ENCODE assay signal across 31 mouse cellular contexts in the genomic region with DNA sequence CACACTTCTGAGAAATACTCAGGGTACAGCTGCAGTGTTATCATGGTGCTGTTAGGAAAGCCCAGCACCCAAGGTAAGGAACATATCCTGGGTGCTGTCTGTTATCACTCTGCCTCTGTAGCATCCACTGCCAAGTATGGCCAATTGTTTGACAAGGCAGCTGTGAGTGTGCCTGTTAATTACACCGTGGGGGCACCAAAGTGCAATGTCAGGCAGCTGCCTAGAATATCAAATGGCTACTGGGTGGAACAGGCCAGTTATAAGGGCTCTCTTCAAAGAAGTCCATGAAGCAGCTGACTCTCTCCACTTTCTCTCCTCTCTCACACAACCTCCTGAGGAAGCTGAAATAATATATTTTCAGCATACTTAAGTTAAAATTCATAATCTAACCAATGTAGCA.
DNase-seq lines count a peak whose midpoint lies in the region; ATAC-seq and TF ChIP-seq lines count a peak whose summit lies in the region.
"Had no signal": no experiment of that assay in that cellular context is flagged by ENCODE, and none has a peak within 500 bp of the region (broad histone marks: within the 10 kb centered on the region; RNA-seq: fewer than 3 reads in every experiment).

No protein-coding gene starts in this region.

- TF ChIP-seq CTCF in lung, postnatal 0 days (IDR thresholded peaks at IDR 0.05), result no peak

- TF ChIP-seq EP300 in lung, postnatal 0 days (IDR thresholded peaks at IDR 0.05), result no peak

- no peaks in the 10 kb centered on the region for H3K9me3 ChIP-seq in hindbrain, embryonic 11.5 days (ENCODE audit: control insufficient read depth, low read length)
- H3K9me3 ChIP-seq in hindbrain, embryonic 14.5 days (ENCODE audit: control insufficient read depth, low read length), result no peaks in the 10 kb centered on the region
- H3K9me3 ChIP-seq in midbrain, embryonic 12.5 days, result no peaks in the 10 kb centered on the region
- no peaks in the 10 kb centered on the region for H3K9me3 ChIP-seq in midbrain, embryonic 15.5 days
- no peaks in the 10 kb centered on the region for H3K9me3 ChIP-seq in neural tube, embryonic 14.5 days (ENCODE audit: control insufficient read depth, low read length)
- no peaks in the 10 kb centered on the region for H3K9me3 ChIP-seq in lung, postnatal 0 days (ENCODE audit: low read length)
- H3K9me3 ChIP-seq: embryonic facial prominence, embryonic 15.5 days; forebrain, embryonic 12.5 days; heart, embryonic 13.5 days; hindbrain, embryonic 10.5 days; intestine, embryonic 15.5 days; limb, embryonic 12.5 days; liver, embryonic 12.5 days; neural tube, embryonic 13.5 days had no signal

- no peak overlapping the region for H3K4me2 ChIP-seq in hindbrain, embryonic 11.5 days (replicated peaks; ENCODE audit: low read depth, low read length)
- H3K4me2 ChIP-seq in hindbrain, embryonic 14.5 days (replicated peaks), result no peak overlapping the region
- no peak overlapping the region for H3K4me2 ChIP-seq in midbrain, embryonic 12.5 days (replicated peaks)
- H3K4me2 ChIP-seq in midbrain, embryonic 15.5 days, result no peak overlapping the region
- H3K4me2 ChIP-seq in neural tube, embryonic 14.5 days (ENCODE audit: low read depth, low read length), result no peak overlapping the region
- no peak overlapping the region for H3K4me2 ChIP-seq in lung, postnatal 0 days (replicated peaks; ENCODE audit: low read depth, low read length)
- H3K4me2 ChIP-seq: embryonic facial prominence, embryonic 15.5 days; forebrain, embryonic 12.5 days; heart, embryonic 13.5 days; intestine, embryonic 15.5 days; limb, embryonic 12.5 days; liver, embryonic 12.5 days; neural tube, embryonic 13.5 days had no signal

- peak; percentile 3 for DNase-seq in hindbrain, embryonic 11.5 days (ENCODE audit: low spot score)
- DNase-seq in hindbrain, embryonic 14.5 days (ENCODE audit: low spot score), result no peak
- peak; percentile 7 for DNase-seq in embryo, embryonic 10.5 days (ENCODE audit: low spot score)
- DNase-seq in lung, postnatal 0 days (ENCODE audit: low spot score), result no peak
- DNase-seq: adrenal gland, postnatal 14 days; cerebellum, adult 11-12 months; cerebellum, postnatal 10 days; forebrain, postnatal 0 days; gastrocnemius, postnatal 10 days; heart, postnatal 14 days; kidney, adult 2 months; kidney, postnatal 14 days; liver, postnatal 0 days; lung, postnatal 10 days; retina, postnatal 1 day; right cerebral cortex, postnatal 14 days; thymus, postnatal 4 days had no signal

- 35% methylated on average over 1 of the region's 1 CpGs for WGBS in hindbrain, embryonic 11.5 days
- 23% methylated on average over 1 of the region's 1 CpGs for WGBS in hindbrain, embryonic 14.5 days
- 13% methylated on average over 1 of the region's 1 CpGs for WGBS in midbrain, embryonic 12.5 days
- WGBS in midbrain, embryonic 15.5 days, result 13% methylated on average over 1 of the region's 1 CpGs
- WGBS in neural tube, embryonic 14.5 days, result 14% methylated on average over 1 of the region's 1 CpGs
- WGBS in lung, postnatal 0 days, result 13% methylated on average over 1 of the region's 1 CpGs

- no peak overlapping the region for H3K9ac ChIP-seq in hindbrain, embryonic 11.5 days (ENCODE audit: low read depth, low read length)
- H3K9ac ChIP-seq in hindbrain, embryonic 14.5 days, result no peak overlapping the region
- no peak overlapping the region for H3K9ac ChIP-seq in midbrain, embryonic 12.5 days (replicated peaks)
- no peak overlapping the region for H3K9ac ChIP-seq in midbrain, embryonic 15.5 days
- no peak overlapping the region for H3K9ac ChIP-seq in neural tube, embryonic 14.5 days (replicated peaks; ENCODE audit: low read depth, low read length)
- H3K9ac ChIP-seq in lung, postnatal 0 days (replicated peaks; ENCODE audit: low read depth), result no peak overlapping the region
- H3K9ac ChIP-seq: embryonic facial prominence, embryonic 15.5 days; forebrain, embryonic 12.5 days; forebrain, postnatal 0 days; heart, embryonic 13.5 days; intestine, embryonic 15.5 days; limb, embryonic 12.5 days; liver, embryonic 12.5 days; liver, postnatal 0 days; neural tube, embryonic 13.5 days had no signal

- H3K36me3 ChIP-seq in hindbrain, embryonic 11.5 days (ENCODE audit: control insufficient read depth, insufficient read depth, low read length), result no peaks in the 10 kb centered on the region
- H3K36me3 ChIP-seq in hindbrain, embryonic 14.5 days (replicated peaks; ENCODE audit: control insufficient read depth, insufficient read depth), result no peaks in the 10 kb centered on the region
- H3K36me3 ChIP-seq in midbrain, embryonic 12.5 days, result no peaks in the 10 kb centered on the region
- no peaks in the 10 kb centered on the region for H3K36me3 ChIP-seq in midbrain, embryonic 15.5 days (replicated peaks)
- H3K36me3 ChIP-seq in neural tube, embryonic 14.5 days (ENCODE audit: control insufficient read depth, insufficient read depth, low read length), result no peaks in the 10 kb centered on the region
- no peaks in the 10 kb centered on the region for H3K36me3 ChIP-seq in lung, postnatal 0 days (ENCODE audit: insufficient read depth, low read length)
- H3K36me3 ChIP-seq: embryonic facial prominence, embryonic 15.5 days; forebrain, embryonic 12.5 days; heart, embryonic 13.5 days; hindbrain, embryonic 10.5 days; intestine, embryonic 15.5 days; limb, embryonic 12.5 days; liver, embryonic 12.5 days; neural tube, embryonic 13.5 days had no signal

- H3K27ac ChIP-seq in hindbrain, embryonic 11.5 days (ENCODE audit: low read depth, low read length), result no peak overlapping the region
- no peak overlapping the region for H3K27ac ChIP-seq in hindbrain, embryonic 14.5 days
- H3K27ac ChIP-seq in midbrain, embryonic 12.5 days (replicated peaks), result no peak overlapping the region
- H3K27ac ChIP-seq in midbrain, embryonic 15.5 days, result no peak overlapping the region
- no peak overlapping the region for H3K27ac ChIP-seq in neural tube, embryonic 14.5 days (ENCODE audit: low read depth, low read length)
- no peak overlapping the region for H3K27ac ChIP-seq in lung, postnatal 0 days (ENCODE audit: low read length)
- H3K27ac ChIP-seq: embryonic facial prominence, embryonic 15.5 days; forebrain, embryonic 12.5 days; heart, embryonic 13.5 days; hindbrain, embryonic 10.5 days; hindbrain, postnatal 0 days; intestine, embryonic 15.5 days; limb, embryonic 12.5 days; liver, embryonic 12.5 days; macrophage; neural tube, embryonic 13.5 days had no signal

- no peaks in the 10 kb centered on the region for H3K4me1 ChIP-seq in hindbrain, embryonic 11.5 days (replicated peaks; ENCODE audit: control insufficient read depth, insufficient read depth, low read length)
- H3K4me1 ChIP-seq in hindbrain, embryonic 14.5 days (replicated peaks; ENCODE audit: control insufficient read depth, insufficient read depth, low read length), result no peaks in the 10 kb centered on the region
- H3K4me1 ChIP-seq in midbrain, embryonic 12.5 days, result no peaks in the 10 kb centered on the region
- no peaks in the 10 kb centered on the region for H3K4me1 ChIP-seq in midbrain, embryonic 15.5 days
- no peaks in the 10 kb centered on the region for H3K4me1 ChIP-seq in neural tube, embryonic 14.5 days (ENCODE audit: control insufficient read depth, insufficient read depth, low read length)
- H3K4me1 ChIP-seq in lung, postnatal 0 days (ENCODE audit: insufficient read depth, low read depth, low read length), result no peaks in the 10 kb centered on the region
- H3K4me1 ChIP-seq: embryonic facial prominence, embryonic 15.5 days; forebrain, embryonic 12.5 days; heart, embryonic 13.5 days; hindbrain, embryonic 10.5 days; intestine, embryonic 15.5 days; limb, embryonic 12.5 days; liver, embryonic 12.5 days; neural tube, embryonic 13.5 days had no signal

- ATAC-seq in hindbrain, embryonic 11.5 days (ENCODE audit: low FRiP score), result 0 out of 2 replicates have a peak, but pooled peaks have one; percentile 27
- no peak for ATAC-seq in hindbrain, embryonic 14.5 days (ENCODE audit: low FRiP score)
- ATAC-seq in midbrain, embryonic 12.5 days (ENCODE audit: low FRiP score, low read depth), result peak; percentile 44; the same call in 1 of the 2 replicates
- no peak for ATAC-seq in midbrain, embryonic 15.5 days (replicated peaks)
- ATAC-seq in neural tube, embryonic 14.5 days (ENCODE audit: low read depth), result peak; percentile 49; the same call in 1 of the 2 replicates
- ATAC-seq in lung, postnatal 0 days, result no peak
- ATAC-seq: CD4-positive, CD25-positive, alpha-beta regulatory T cell, adult 4 months; forebrain, postnatal 0 days; hindbrain, postnatal 0 days; intestine, embryonic 15.5 days; liver, embryonic 12.5 days; liver, postnatal 0 days had no signal

- H3K4me3 ChIP-seq in hindbrain, embryonic 11.5 days (ENCODE audit: low read depth, low read length), result no peak overlapping the region
- no peak overlapping the region for H3K4me3 ChIP-seq in hindbrain, embryonic 14.5 days (replicated peaks; ENCODE audit: low read length)
- no peak overlapping the region for H3K4me3 ChIP-seq in midbrain, embryonic 12.5 days
- H3K4me3 ChIP-seq in midbrain, embryonic 15.5 days, result no peak overlapping the region
- no peak overlapping the region for H3K4me3 ChIP-seq in neural tube, embryonic 14.5 days (ENCODE audit: low read depth, low read length)
- H3K4me3 ChIP-seq in lung, postnatal 0 days (ENCODE audit: low read depth, low read length), result no peak overlapping the region
- H3K4me3 ChIP-seq: embryonic facial prominence, embryonic 15.5 days; forebrain, embryonic 12.5 days; heart, embryonic 13.5 days; hindbrain, embryonic 10.5 days; intestine, embryonic 15.5 days; limb, embryonic 12.5 days; liver, embryonic 12.5 days; neural tube, embryonic 13.5 days had no signal

- H3K27me3 ChIP-seq in hindbrain, embryonic 11.5 days (ENCODE audit: control insufficient read depth, insufficient read depth, low read length), result no peaks in the 10 kb centered on the region
- H3K27me3 ChIP-seq in hindbrain, embryonic 14.5 days (ENCODE audit: control insufficient read depth, insufficient read depth, low read length), result no peaks in the 10 kb centered on the region
- no peaks in the 10 kb centered on the region for H3K27me3 ChIP-seq in midbrain, embryonic 12.5 days
- H3K27me3 ChIP-seq in midbrain, embryonic 15.5 days (replicated peaks), result no peaks in the 10 kb centered on the region
- H3K27me3 ChIP-seq in neural tube, embryonic 14.5 days (ENCODE audit: control insufficient read depth, insufficient read depth, low read length), result no peaks in the 10 kb centered on the region
- no peaks in the 10 kb centered on the region for H3K27me3 ChIP-seq in lung, postnatal 0 days (replicated peaks; ENCODE audit: insufficient read depth, low read length)
- H3K27me3 ChIP-seq: embryonic facial prominence, embryonic 15.5 days; forebrain, embryonic 12.5 days; heart, embryonic 13.5 days; intestine, embryonic 15.5 days; limb, embryonic 12.5 days; liver, embryonic 12.5 days; neural tube, embryonic 13.5 days had no signal

Comparison
In these comparisons a context has a peak if more than half of its experiments do, and no peak if none do; other contexts are left out.
1. ATAC-seq: peak in hindbrain, embryonic 11.5 days (single experiment), midbrain, embryonic 12.5 days (single experiment) and neural tube, embryonic 14.5 days (single experiment); none in hindbrain, embryonic 14.5 days (single experiment), midbrain, embryonic 15.5 days (single experiment) and lung, postnatal 0 days (single experiment).
2. DNase-seq: peak in hindbrain, embryonic 11.5 days (single experiment) and embryo, embryonic 10.5 days (single experiment); none in hindbrain, embryonic 14.5 days (single experiment) and lung, postnatal 0 days (single experiment).